Mouse (Mus musculus): Measurements from ENCODE around the gene Map2k3. TPM values are rescaled to one million over a fixed set of nuclear protein-coding genes. Genes with fewer than 3 reads are reported as not detected.

Map2k3 gene
- total and polyA plus RNA-seq, 2 experiments from 2014 or later: 22.2 to 23.6 TPM

- H3K9me3 ChIP-seq (ENCODE audit: low read length): no peaks in the 10 kb centered on the region
- no peak overlapping the region for H3K27ac ChIP-seq
- DNase-seq (ENCODE audit: low spot score) (peak; percentile 31), ATAC-seq (no peak)
- no peak overlapping the region for H3K4me2 ChIP-seq (ENCODE audit: low read depth, low read length)
- no peak overlapping the region for H3K9ac ChIP-seq (replicated peaks; ENCODE audit: low read length)
- H3K4me3 ChIP-seq (ENCODE audit: low read length): no peak overlapping the region
- H3K4me1 ChIP-seq (ENCODE audit: insufficient read depth, low read length): no peaks in the 10 kb centered on the region
- 39% methylated on average over 6 of the region's 6 CpGs for WGBS
- no peaks in the 10 kb centered on the region for H3K36me3 ChIP-seq (ENCODE audit: insufficient read depth, low read length)
- no peak for TF ChIP-seq CTCF (IDR thresholded peaks at IDR 0.05; ENCODE audit: low read depth)
- H3K27me3 ChIP-seq (ENCODE audit: insufficient read depth, low read length): no peaks in the 10 kb centered on the region
Measured at GRCm38 (mm10) chr11:60966974-60967373, 35.1 kb downstream of the Map2k3 start.

DNA sequence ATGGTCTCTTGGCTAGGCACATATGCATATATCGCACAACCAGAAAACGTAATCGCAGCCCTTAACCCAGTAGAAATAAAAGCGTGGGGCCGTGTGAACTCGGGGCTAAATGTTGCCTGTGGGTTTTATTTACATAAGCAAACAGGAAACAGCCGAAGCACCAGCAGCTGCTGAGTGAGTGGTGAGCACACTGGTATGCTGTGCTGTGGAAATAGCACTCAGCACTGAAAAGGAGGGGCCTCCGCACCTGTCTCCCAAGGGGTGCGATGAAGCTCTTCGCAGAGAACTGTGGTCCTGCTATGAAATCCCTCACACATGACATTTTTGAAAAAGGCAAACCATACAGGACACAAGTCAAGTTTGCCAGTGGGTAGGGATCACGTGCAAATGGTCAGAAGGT lies 43.3 kb downstream of the Map2k3 start:
- ATAC-seq: no peak
- WGBS: 83% methylated on average over 11 of the region's 11 CpGs

DNA sequence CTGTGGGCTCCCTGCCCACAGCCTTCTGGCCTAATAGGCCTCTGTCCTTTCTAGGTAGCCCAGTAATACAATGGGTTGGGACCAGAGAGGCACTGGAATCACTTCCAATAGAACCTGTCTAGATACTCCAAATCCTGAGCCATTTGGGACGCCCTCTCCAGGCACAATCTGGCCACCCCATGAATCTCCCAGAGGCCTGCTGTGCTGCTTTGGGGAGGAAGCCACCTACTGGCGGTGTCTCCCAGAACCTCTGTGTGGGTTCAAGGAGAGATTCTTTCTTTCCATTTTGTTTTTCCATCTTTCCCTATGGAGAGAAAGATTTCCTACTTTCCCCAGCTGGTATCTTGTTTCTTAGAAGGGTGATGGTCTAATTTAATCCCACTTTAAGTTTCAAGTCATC lies 44.4 kb downstream of the Map2k3 start:
- no peak for DNase-seq (ENCODE audit: low spot score)
- WGBS: 73% methylated on average over 2 of the region's 2 CpGs
- no peak for TF ChIP-seq CTCF (IDR thresholded peaks at IDR 0.05; ENCODE audit: low read depth)
- no peak overlapping the region for H3K27ac ChIP-seq
- no peaks in the 10 kb centered on the region for H3K27me3 ChIP-seq (ENCODE audit: insufficient read depth, low read length)
- no peak for ATAC-seq
- no peaks in the 10 kb centered on the region for H3K36me3 ChIP-seq (ENCODE audit: insufficient read depth, low read length)
- H3K9ac ChIP-seq (replicated peaks; ENCODE audit: low read length): no peak overlapping the region
- no peaks in the 10 kb centered on the region for H3K9me3 ChIP-seq (ENCODE audit: low read length)
- no peak overlapping the region for H3K4me2 ChIP-seq (ENCODE audit: low read depth, low read length)
- no peak overlapping the region for H3K4me3 ChIP-seq (ENCODE audit: low read length)
- no peaks in the 10 kb centered on the region for H3K4me1 ChIP-seq (ENCODE audit: insufficient read depth, low read length)

More for the DNA sequence above, 43.3 kb downstream of the Map2k3 start:
- Histone ChIP-seq H3K27me3 (ENCODE audit: insufficient read depth, low read length) (no peaks in the 10 kb centered on the region), H3K27ac (no peak overlapping the region), H3K4me2 (ENCODE audit: low read depth, low read length) (no peak overlapping the region), H3K9me3 (ENCODE audit: low read length) (no peaks in the 10 kb centered on the region), H3K4me3 (ENCODE audit: low read length) (no peak overlapping the region), H3K4me1 (ENCODE audit: insufficient read depth, low read length) (no peaks in the 10 kb centered on the region), H3K9ac (replicated peaks; ENCODE audit: low read length) (no peak overlapping the region), H3K36me3 (ENCODE audit: insufficient read depth, low read length) (no peaks in the 10 kb centered on the region)
- no peak for TF ChIP-seq CTCF (IDR thresholded peaks at IDR 0.05; ENCODE audit: low read depth)
- DNase-seq (ENCODE audit: low spot score): no peak

GRCm38 (mm10) chr11:60976742-60977141 lies 44.9 kb downstream of the Map2k3 start:
- TF ChIP-seq CTCF (IDR thresholded peaks at IDR 0.05; ENCODE audit: low read depth): peak; percentile 20
- Histone ChIP-seq H3K4me1 (ENCODE audit: insufficient read depth, low read length) (no peaks in the 10 kb centered on the region), H3K9ac (replicated peaks; ENCODE audit: low read length) (no peak overlapping the region), H3K9me3 (ENCODE audit: low read length) (no peaks in the 10 kb centered on the region), H3K4me2 (ENCODE audit: low read depth, low read length) (no peak overlapping the region), H3K27ac (no peak overlapping the region), H3K36me3 (ENCODE audit: insufficient read depth, low read length) (no peaks in the 10 kb centered on the region), H3K4me3 (ENCODE audit: low read length) (no peak overlapping the region), H3K27me3 (ENCODE audit: insufficient read depth, low read length) (no peaks in the 10 kb centered on the region)
- no peak for ATAC-seq
- WGBS: 16% methylated on average over 8 of the region's 8 CpGs
- peak; percentile 25 for DNase-seq (ENCODE audit: low spot score)

DNA sequence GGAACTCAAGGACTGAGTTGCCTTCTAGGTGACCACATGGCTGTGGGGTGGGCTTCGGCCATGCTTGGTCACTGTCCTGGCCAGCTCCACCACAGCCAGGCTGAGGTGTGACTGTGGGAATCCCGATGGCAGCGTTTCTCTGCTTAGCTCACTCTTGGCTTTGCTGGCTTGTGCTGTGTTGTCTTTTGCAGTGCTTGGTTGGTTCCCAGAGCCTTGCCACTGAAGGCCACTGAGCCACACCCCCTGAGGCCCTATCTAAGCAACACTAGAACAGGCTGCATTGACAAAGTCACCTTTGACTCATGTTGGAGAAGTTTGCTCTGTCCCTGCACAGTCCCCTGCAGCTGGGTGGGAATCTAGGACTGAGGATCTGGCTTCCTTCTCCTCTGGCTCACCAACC lies 45.3 kb downstream of the Map2k3 start:
- no peak for DNase-seq (ENCODE audit: low spot score)
- Histone ChIP-seq H3K27me3 (ENCODE audit: insufficient read depth, low read length) (no peaks in the 10 kb centered on the region), H3K4me3 (ENCODE audit: low read length) (no peak overlapping the region), H3K27ac (no peak overlapping the region), H3K4me1 (ENCODE audit: insufficient read depth, low read length) (no peaks in the 10 kb centered on the region), H3K4me2 (ENCODE audit: low read depth, low read length) (no peak overlapping the region), H3K36me3 (ENCODE audit: insufficient read depth, low read length) (no peaks in the 10 kb centered on the region), H3K9ac (replicated peaks; ENCODE audit: low read length) (no peak overlapping the region), H3K9me3 (ENCODE audit: low read length) (no peaks in the 10 kb centered on the region)
- no peak for ATAC-seq
- TF ChIP-seq CTCF (IDR thresholded peaks at IDR 0.05; ENCODE audit: low read depth): no peak
- 45% methylated on average over 3 of the region's 3 CpGs for WGBS

GRCm38 (mm10) chr11:60978658-60979057 lies 46.8 kb downstream of the Map2k3 start:
- no peaks in the 10 kb centered on the region for H3K36me3 ChIP-seq (ENCODE audit: insufficient read depth, low read length)
- H3K4me3 ChIP-seq (ENCODE audit: low read length): no peak overlapping the region
- no peak for TF ChIP-seq CTCF (IDR thresholded peaks at IDR 0.05; ENCODE audit: low read depth)
- H3K27ac ChIP-seq: no peak overlapping the region
- no peaks in the 10 kb centered on the region for H3K27me3 ChIP-seq (ENCODE audit: insufficient read depth, low read length)
- ATAC-seq (no peak), DNase-seq (ENCODE audit: low spot score) (no peak)
- H3K4me1 ChIP-seq (ENCODE audit: insufficient read depth, low read length): no peaks in the 10 kb centered on the region
- no peak overlapping the region for H3K4me2 ChIP-seq (ENCODE audit: low read depth, low read length)
- WGBS: 89% methylated on average over 2 of the region's 2 CpGs
- H3K9ac ChIP-seq (replicated peaks; ENCODE audit: low read length): no peak overlapping the region
- no peaks in the 10 kb centered on the region for H3K9me3 ChIP-seq (ENCODE audit: low read length)

DNA sequence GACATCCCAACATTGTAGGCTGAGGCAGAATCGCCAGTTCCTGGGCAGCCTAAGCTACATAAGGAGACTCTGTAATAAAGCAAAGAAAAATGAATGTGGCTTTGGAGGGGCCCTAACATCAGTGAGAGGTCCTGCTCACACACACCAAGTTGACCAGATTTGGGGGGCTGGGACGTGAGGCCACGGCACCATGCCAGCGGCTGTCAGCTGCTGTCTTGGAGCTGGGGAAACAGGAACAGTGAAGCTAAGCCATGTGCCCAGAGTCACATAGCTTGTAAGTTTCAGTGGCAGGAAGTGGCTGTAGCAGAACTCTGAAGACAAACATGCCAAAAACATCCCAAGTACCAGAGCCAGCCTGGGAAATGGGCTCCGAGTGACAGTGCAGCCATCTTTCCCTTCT lies 48.0 kb downstream of the Map2k3 start:
- H3K27me3 ChIP-seq (ENCODE audit: insufficient read depth, low read length): no peaks in the 10 kb centered on the region
- DNase-seq (ENCODE audit: low spot score): no peak
- H3K36me3 ChIP-seq (ENCODE audit: insufficient read depth, low read length): no peaks in the 10 kb centered on the region
- H3K9ac ChIP-seq (replicated peaks; ENCODE audit: low read length): no peak overlapping the region
- no peak overlapping the region for H3K4me3 ChIP-seq (ENCODE audit: low read length)
- ATAC-seq: no peak
- TF ChIP-seq CTCF (IDR thresholded peaks at IDR 0.05; ENCODE audit: low read depth): no peak
- no peaks in the 10 kb centered on the region for H3K9me3 ChIP-seq (ENCODE audit: low read length)
- no peaks in the 10 kb centered on the region for H3K4me1 ChIP-seq (ENCODE audit: insufficient read depth, low read length)
- 74% methylated on average over 5 of the region's 5 CpGs for WGBS
- H3K4me2 ChIP-seq (ENCODE audit: low read depth, low read length): no peak overlapping the region
- H3K27ac ChIP-seq: no peak overlapping the region
